Mouse (Mus musculus): ENCODE data around the gene Gm17409. TPM values are rescaled to one million over a fixed set of nuclear protein-coding genes. Genes with fewer than 3 reads are reported as not detected.

Gene Gm17409
- polyA plus RNA-seq, 1 experiment: not detected

GRCm38 (mm10) chr2:58493685-58494635 lies 24.0 kb downstream of the Gm17409 start:
- Histone ChIP-seq H3K4me3 (ENCODE audit: insufficient read depth, low read length) (no peak overlapping the region), H3K27ac (ENCODE audit: insufficient read depth, low read length) (no peak overlapping the region), H3K4me1 (ENCODE audit: control insufficient read depth, insufficient read depth, low read length) (no peaks in the 10 kb centered on the region; the same call in 1 of the 2 replicates)
- no peak for TF ChIP-seq POLR2A (IDR thresholded peaks at IDR 0.05; ENCODE audit: extremely low read depth, insufficient read depth, low read length)
- TF ChIP-seq CTCF (IDR thresholded peaks at IDR 0.05; ENCODE audit: extremely low read depth, insufficient read depth, low read length): no peak

- no peak for TF ChIP-seq POLR2A (IDR thresholded peaks at IDR 0.05; ENCODE audit: extremely low read depth, insufficient read depth, low read length)
- no peak for TF ChIP-seq CTCF (IDR thresholded peaks at IDR 0.05; ENCODE audit: extremely low read depth, insufficient read depth, low read length)
- no peak overlapping the region for H3K4me3 ChIP-seq (ENCODE audit: insufficient read depth, low read length)
- no peak overlapping the region for H3K27ac ChIP-seq (ENCODE audit: insufficient read depth, low read length)
- no peaks in the 10 kb centered on the region; the same call in 1 of the 2 replicates for H3K4me1 ChIP-seq (ENCODE audit: control insufficient read depth, insufficient read depth, low read length)
Observed at GRCm38 (mm10) chr2:58495271-58495670, 25.4 kb downstream of the Gm17409 start.

- Histone ChIP-seq H3K27ac (ENCODE audit: insufficient read depth, low read length) (no peak overlapping the region), H3K4me3 (ENCODE audit: insufficient read depth, low read length) (no peak overlapping the region), H3K4me1 (ENCODE audit: control insufficient read depth, insufficient read depth, low read length) (no peaks in the 10 kb centered on the region; the same call in 1 of the 2 replicates)
- TF ChIP-seq CTCF (IDR thresholded peaks at IDR 0.05; ENCODE audit: extremely low read depth, insufficient read depth, low read length) (no peak), POLR2A (IDR thresholded peaks at IDR 0.05; ENCODE audit: extremely low read depth, insufficient read depth, low read length) (no peak)
Observed at GRCm38 (mm10) chr2:58496647-58497410, 26.9 kb downstream of the Gm17409 start.

- no peak overlapping the region for H3K4me3 ChIP-seq (ENCODE audit: insufficient read depth, low read length)
- peaks cover 3% of the 10 kb centered on the region for H3K4me1 ChIP-seq (ENCODE audit: control insufficient read depth, insufficient read depth, low read length)
- no peak for TF ChIP-seq POLR2A (IDR thresholded peaks at IDR 0.05; ENCODE audit: extremely low read depth, insufficient read depth, low read length)
- TF ChIP-seq CTCF (IDR thresholded peaks at IDR 0.05; ENCODE audit: extremely low read depth, insufficient read depth, low read length): no peak
- no peak overlapping the region for H3K27ac ChIP-seq (ENCODE audit: insufficient read depth, low read length)
Observed at GRCm38 (mm10) chr2:58505306-58506090, 35.6 kb downstream of the Gm17409 start.

- Histone ChIP-seq H3K4me3 (ENCODE audit: insufficient read depth, low read length) (no peak overlapping the region), H3K4me1 (ENCODE audit: control insufficient read depth, insufficient read depth, low read length) (peaks cover 3% of the 10 kb centered on the region), H3K27ac (ENCODE audit: insufficient read depth, low read length) (no peak overlapping the region)
- TF ChIP-seq CTCF (IDR thresholded peaks at IDR 0.05; ENCODE audit: extremely low read depth, insufficient read depth, low read length) (no peak), POLR2A (IDR thresholded peaks at IDR 0.05; ENCODE audit: extremely low read depth, insufficient read depth, low read length) (no peak)
Observed at GRCm38 (mm10) chr2:58510192-58510591, 40.3 kb downstream of the Gm17409 start.

GRCm38 (mm10) chr2:58513212-58513611 lies 43.3 kb downstream of the Gm17409 start:
- H3K4me1 ChIP-seq (ENCODE audit: control insufficient read depth, insufficient read depth, low read length): peaks cover 4% of the 10 kb centered on the region
- no peak overlapping the region for H3K4me3 ChIP-seq (ENCODE audit: insufficient read depth, low read length)
- H3K27ac ChIP-seq (ENCODE audit: insufficient read depth, low read length): no peak overlapping the region
- TF ChIP-seq CTCF (IDR thresholded peaks at IDR 0.05; ENCODE audit: extremely low read depth, insufficient read depth, low read length): no peak
- no peak for TF ChIP-seq POLR2A (IDR thresholded peaks at IDR 0.05; ENCODE audit: extremely low read depth, insufficient read depth, low read length)

DNA sequence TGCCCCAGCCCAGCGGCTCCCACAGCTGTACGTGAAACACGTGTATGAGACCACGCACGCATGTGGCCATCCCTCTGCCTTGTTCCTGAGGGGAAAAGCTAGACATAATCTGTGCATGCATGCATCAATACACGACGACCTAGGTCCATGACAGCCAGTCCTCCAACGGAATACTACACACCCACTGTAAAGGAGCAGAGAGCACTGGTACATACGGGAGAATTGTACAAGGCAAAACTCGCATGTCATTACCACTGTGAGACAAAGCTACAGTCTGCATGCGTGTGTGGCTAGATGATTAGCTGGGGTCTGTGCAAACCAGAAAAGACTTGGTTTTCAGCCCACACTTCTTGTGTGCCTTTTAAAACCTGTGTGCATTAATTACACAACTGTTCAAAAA lies 44.6 kb downstream of the Gm17409 start:
- H3K27ac ChIP-seq (ENCODE audit: insufficient read depth, low read length): no peak overlapping the region
- no peak overlapping the region for H3K4me3 ChIP-seq (ENCODE audit: insufficient read depth, low read length)
- H3K4me1 ChIP-seq (ENCODE audit: control insufficient read depth, insufficient read depth, low read length): peaks cover 4% of the 10 kb centered on the region
- TF ChIP-seq CTCF (IDR thresholded peaks at IDR 0.05; ENCODE audit: extremely low read depth, insufficient read depth, low read length) (no peak), POLR2A (IDR thresholded peaks at IDR 0.05; ENCODE audit: extremely low read depth, insufficient read depth, low read length) (no peak)

DNA sequence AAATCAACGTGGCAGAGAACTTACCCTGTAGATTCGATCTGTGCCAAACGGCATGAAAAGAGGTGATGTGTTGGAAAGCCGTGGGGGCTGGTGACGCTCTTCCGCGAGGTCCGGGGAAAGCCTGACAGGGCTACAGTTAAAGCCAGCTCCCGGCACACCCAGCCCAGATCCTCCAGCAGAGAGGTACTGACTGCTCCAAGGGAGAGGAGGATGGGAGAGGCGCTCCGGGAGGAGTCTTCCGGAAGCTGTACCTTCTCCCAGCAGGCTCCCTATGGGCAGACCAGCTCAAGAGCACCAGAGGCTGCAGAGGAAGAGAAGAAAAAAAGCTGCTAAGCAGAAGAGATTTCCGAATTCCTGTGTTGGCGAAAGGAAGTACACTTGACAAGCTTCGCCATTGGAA lies 46.1 kb downstream of the Gm17409 start:
- H3K27ac ChIP-seq (ENCODE audit: insufficient read depth, low read length): 0 out of 2 replicates have a peak overlapping the region, but pooled peaks have one; percentile 56
- no peak overlapping the region for H3K4me3 ChIP-seq (ENCODE audit: insufficient read depth, low read length)
- H3K4me1 ChIP-seq (ENCODE audit: control insufficient read depth, insufficient read depth, low read length): peaks cover 6% of the 10 kb centered on the region
- TF ChIP-seq POLR2A (IDR thresholded peaks at IDR 0.05; ENCODE audit: extremely low read depth, insufficient read depth, low read length): no peak
- no peak for TF ChIP-seq CTCF (IDR thresholded peaks at IDR 0.05; ENCODE audit: extremely low read depth, insufficient read depth, low read length)

- H3K27ac ChIP-seq (ENCODE audit: insufficient read depth, low read length): no peak overlapping the region
- H3K4me1 ChIP-seq (ENCODE audit: control insufficient read depth, insufficient read depth, low read length): peaks cover 6% of the 10 kb centered on the region
- H3K4me3 ChIP-seq (ENCODE audit: insufficient read depth, low read length): no peak overlapping the region
- TF ChIP-seq POLR2A (IDR thresholded peaks at IDR 0.05; ENCODE audit: extremely low read depth, insufficient read depth, low read length): no peak
- no peak for TF ChIP-seq CTCF (IDR thresholded peaks at IDR 0.05; ENCODE audit: extremely low read depth, insufficient read depth, low read length)
Observed at GRCm38 (mm10) chr2:58516920-58517319, 47.0 kb downstream of the Gm17409 start.

Measured in cortical plate, adult 2 months (tissue).